Mouse (Mus musculus): Measurements from ENCODE around the gene Bax. TPM values are rescaled to one million over a fixed set of nuclear protein-coding genes. Genes with fewer than 3 reads are reported as not detected.
"Not testable (repeated sequence)": the region's sequence is repeated elsewhere in the genome, so short reads cannot be mapped to it uniquely, and the experiment has no call there.

The Bax gene
- polyA plus RNA-seq, 1 experiment from 2014 or later: 89.9 TPM

DNA sequence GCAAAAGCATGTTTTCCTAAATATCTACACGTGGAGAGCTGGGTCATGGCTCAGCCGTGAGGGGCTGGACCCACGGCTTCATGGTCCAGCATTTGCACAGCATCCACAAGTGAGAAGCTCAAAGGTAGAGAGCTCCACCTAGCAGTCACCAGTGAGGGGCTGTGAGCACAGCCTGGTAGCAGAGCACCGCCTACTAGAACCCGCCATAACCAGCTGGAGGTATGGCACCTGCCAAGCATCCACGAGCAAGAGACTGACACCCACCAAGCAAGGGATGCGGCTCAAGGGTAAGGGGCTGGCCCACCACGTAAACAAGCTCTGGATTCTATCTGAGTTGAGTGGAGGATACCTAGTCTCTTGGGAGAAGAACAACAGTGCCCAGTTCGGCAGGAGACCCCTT, 1.1 kb downstream of the Bax start:
- Histone ChIP-seq H3K9ac (ENCODE audit: low read length) (peak overlapping the region; percentile 92), H3K36me3 (ENCODE audit: control insufficient read depth, insufficient read depth, low read length) (peaks cover 40% of the 10 kb centered on the region), H3K9me3 (ENCODE audit: control insufficient read depth, low read length) (no peaks in the 10 kb centered on the region), H3K27me3 (ENCODE audit: control insufficient read depth, insufficient read depth, low read length) (no peaks in the 10 kb centered on the region), H3K4me2 (ENCODE audit: low read length) (peak overlapping the region; percentile 88), H3K4me1 (ENCODE audit: control insufficient read depth in 2 of 2, insufficient read depth in 2 of 2, low read length in 2 of 2) (peaks cover 11 to 21% of the 10 kb centered on the region in 2 experiments), H3K4me3 (ENCODE audit: control insufficient read depth in 1 of 2, insufficient read depth in 1 of 2, low read depth in 1 of 2, low read length in 2 of 2) (peak overlapping the region; percentile 87 to 89), H3K27ac (replicated peaks in 1 of 2; ENCODE audit: control insufficient read depth in 1 of 2, insufficient read depth in 1 of 2, low read depth in 2 of 2, low read length in 2 of 2) (no peak overlapping the region)
- 84% methylated on average over 9 of the region's 9 CpGs for WGBS
- no peak for ATAC-seq (ENCODE audit: insufficient number of reproducible peaks, insufficient read depth, low FRiP score, low read depth)

DNA sequence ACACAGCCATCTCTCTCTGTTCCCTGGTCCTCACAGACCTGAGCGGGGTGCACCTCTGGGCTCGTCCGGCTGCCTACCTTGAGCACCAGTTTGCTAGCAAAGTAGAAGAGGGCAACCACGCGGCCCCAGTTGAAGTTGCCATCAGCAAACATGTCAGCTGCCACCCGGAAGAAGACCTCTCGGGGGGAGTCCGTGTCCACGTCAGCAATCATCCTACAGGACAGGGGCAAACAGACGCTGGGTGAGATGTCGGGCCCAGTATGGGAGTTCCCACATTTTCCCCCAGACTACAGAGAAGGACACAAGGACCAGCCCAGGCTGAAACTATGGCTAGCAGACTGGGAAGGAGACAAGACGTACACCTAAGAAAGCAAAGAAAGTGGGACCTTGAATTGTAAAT, 1.6 kb downstream of the Bax start:
- H3K27ac ChIP-seq (replicated peaks in 1 of 2; ENCODE audit: control insufficient read depth in 1 of 2, insufficient read depth in 1 of 2, low read depth in 2 of 2, low read length in 2 of 2): no peak overlapping the region

DNA sequence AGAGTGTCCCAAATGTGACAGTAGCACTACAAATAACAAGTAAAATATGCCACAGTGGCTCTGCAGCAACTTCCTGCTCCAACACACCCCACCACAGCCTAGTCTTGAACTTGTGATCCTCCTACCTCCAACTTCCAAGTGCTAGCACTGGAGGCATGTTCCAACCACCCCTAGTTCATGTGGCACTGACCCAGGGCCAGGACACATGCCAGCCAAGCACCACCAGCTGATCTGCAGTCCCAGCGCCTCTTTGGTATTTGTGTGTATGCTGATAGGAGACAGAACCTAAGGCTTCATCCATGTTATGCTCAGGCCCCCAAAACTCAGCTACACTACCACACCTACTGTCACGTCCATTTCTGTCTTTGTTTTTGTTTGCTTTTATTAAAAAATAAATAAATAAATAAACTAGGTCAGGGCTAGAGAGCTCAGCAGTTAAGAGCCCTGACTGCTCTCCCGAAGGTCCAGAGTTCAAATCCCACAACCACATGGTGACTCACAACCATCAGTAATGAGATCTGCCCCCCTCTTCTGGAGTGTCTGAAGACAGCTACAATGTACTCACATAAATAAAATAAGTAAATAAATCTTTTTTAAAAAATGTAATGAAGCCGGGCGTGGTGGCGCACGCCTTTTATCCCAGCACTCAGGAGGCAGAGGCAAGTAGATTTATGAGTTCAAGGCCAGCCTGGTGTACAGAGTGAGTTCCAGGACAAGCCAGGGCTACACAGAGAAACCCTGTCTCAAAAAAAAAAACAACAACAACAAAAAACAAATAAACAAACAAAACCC, 2.5 kb downstream of the Bax start:
- H3K9ac ChIP-seq (ENCODE audit: low read length): no peak overlapping the region
- no peaks in the 10 kb centered on the region for H3K9me3 ChIP-seq (ENCODE audit: control insufficient read depth, low read length)
- H3K4me2 ChIP-seq (ENCODE audit: low read length): no peak overlapping the region; the same call in 1 of the 2 replicates
- H3K4me1 ChIP-seq (ENCODE audit: control insufficient read depth in 2 of 2, insufficient read depth in 2 of 2, low read length in 2 of 2): peaks cover 17 to 27% of the 10 kb centered on the region in 2 experiments
- peaks cover 40% of the 10 kb centered on the region for H3K36me3 ChIP-seq (ENCODE audit: control insufficient read depth, insufficient read depth, low read length)
- no peaks in the 10 kb centered on the region for H3K27me3 ChIP-seq (ENCODE audit: control insufficient read depth, insufficient read depth, low read length)
- H3K27ac ChIP-seq (replicated peaks in 1 of 2; ENCODE audit: control insufficient read depth in 1 of 2, insufficient read depth in 1 of 2, low read depth in 2 of 2, low read length in 2 of 2): no peak overlapping the region
- no peak overlapping the region for H3K4me3 ChIP-seq (ENCODE audit: control insufficient read depth in 1 of 2, insufficient read depth in 1 of 2, low read depth in 1 of 2, low read length in 2 of 2)
- no peak for ATAC-seq (ENCODE audit: insufficient number of reproducible peaks, insufficient read depth, low FRiP score, low read depth)
- WGBS: 94% methylated on average over 7 of the region's 7 CpGs

More for the DNA sequence above, 1.6 kb downstream of the Bax start:
- H3K9ac ChIP-seq (ENCODE audit: low read length): no peak overlapping the region
- no peaks in the 10 kb centered on the region for H3K27me3 ChIP-seq (ENCODE audit: control insufficient read depth, insufficient read depth, low read length)
- H3K36me3 ChIP-seq (ENCODE audit: control insufficient read depth, insufficient read depth, low read length): peaks cover 40% of the 10 kb centered on the region
- H3K4me3 ChIP-seq (ENCODE audit: control insufficient read depth in 1 of 2, insufficient read depth in 1 of 2, low read depth in 1 of 2, low read length in 2 of 2): no peak overlapping the region
- ATAC-seq (ENCODE audit: insufficient number of reproducible peaks, insufficient read depth, low FRiP score, low read depth): no peak
- H3K4me1 ChIP-seq (ENCODE audit: control insufficient read depth in 2 of 2, insufficient read depth in 2 of 2, low read length in 2 of 2): peaks cover 15 to 25% of the 10 kb centered on the region in 2 experiments
- H3K9me3 ChIP-seq (ENCODE audit: control insufficient read depth, low read length): no peaks in the 10 kb centered on the region
- H3K4me2 ChIP-seq (ENCODE audit: low read length): no peak overlapping the region
- 92% methylated on average over 12 of the region's 12 CpGs for WGBS

DNA sequence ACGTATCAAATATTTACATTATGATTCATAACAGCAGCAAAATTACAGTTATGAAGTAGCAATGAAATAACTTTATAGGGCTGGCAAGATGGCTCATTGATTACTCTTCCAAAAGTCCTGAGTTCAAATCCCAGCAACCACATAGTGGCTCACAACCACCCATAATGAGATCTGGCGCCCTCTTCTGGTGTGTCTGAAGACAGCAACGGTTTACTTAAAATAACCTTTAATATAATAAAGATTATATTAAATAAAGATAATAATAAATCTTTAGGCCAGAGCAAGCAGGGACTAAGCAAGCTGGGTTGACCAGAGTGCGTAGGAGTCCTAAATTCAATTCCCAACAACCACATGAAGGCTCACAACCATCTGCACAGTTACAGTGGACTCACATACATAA, 3.8 kb downstream of the Bax start:
- not testable (repeated sequence) for H3K9ac ChIP-seq (ENCODE audit: low read length); H3K4me2 ChIP-seq (ENCODE audit: low read length); ATAC-seq (ENCODE audit: insufficient number of reproducible peaks, insufficient read depth, low FRiP score, low read depth); H3K27ac ChIP-seq (replicated peaks in 1 of 2; ENCODE audit: control insufficient read depth in 1 of 2, insufficient read depth in 1 of 2, low read depth in 2 of 2, low read length in 2 of 2); H3K9me3 ChIP-seq (ENCODE audit: control insufficient read depth, low read length); H3K4me3 ChIP-seq (ENCODE audit: control insufficient read depth in 1 of 2, insufficient read depth in 1 of 2, low read depth in 1 of 2, low read length in 2 of 2); H3K27me3 ChIP-seq (ENCODE audit: control insufficient read depth, insufficient read depth, low read length)
- Histone ChIP-seq H3K36me3 (ENCODE audit: control insufficient read depth, insufficient read depth, low read length) (peaks cover 49% of the 10 kb centered on the region), H3K4me1 (ENCODE audit: control insufficient read depth in 2 of 2, insufficient read depth in 2 of 2, low read length in 2 of 2) (peaks cover 19 to 31% of the 10 kb centered on the region in 2 experiments)
- 79% methylated on average over 4 of the region's 4 CpGs for WGBS

DNA sequence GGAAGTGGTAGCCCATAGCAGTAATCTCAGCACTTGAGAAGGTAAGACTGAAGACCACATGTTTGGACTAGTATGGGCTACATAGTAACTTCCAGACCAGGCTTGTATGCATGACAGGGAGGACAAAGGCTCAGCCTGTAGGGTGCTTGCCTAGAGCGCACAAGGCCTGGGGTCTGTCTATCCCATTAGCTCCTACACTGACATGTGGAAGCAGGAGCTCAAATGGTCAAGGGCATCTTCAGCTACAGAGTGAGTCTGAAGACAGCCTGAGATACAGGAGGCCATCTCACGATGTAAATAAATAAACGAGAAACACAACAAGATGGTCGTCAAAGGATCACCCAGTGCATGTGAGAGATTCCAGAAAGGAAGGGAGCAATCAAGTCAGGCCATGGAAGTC, 4.4 kb downstream of the Bax start:
- no peak overlapping the region for H3K9ac ChIP-seq (ENCODE audit: low read length)
- ATAC-seq (ENCODE audit: insufficient number of reproducible peaks, insufficient read depth, low FRiP score, low read depth): no peak
- H3K36me3 ChIP-seq (ENCODE audit: control insufficient read depth, insufficient read depth, low read length): peaks cover 55% of the 10 kb centered on the region
- WGBS: 87% methylated on average over 4 of the region's 4 CpGs
- no peaks in the 10 kb centered on the region for H3K9me3 ChIP-seq (ENCODE audit: control insufficient read depth, low read length)
- peaks cover 24 to 37% of the 10 kb centered on the region in 2 experiments for H3K4me1 ChIP-seq (ENCODE audit: control insufficient read depth in 2 of 2, insufficient read depth in 2 of 2, low read length in 2 of 2)
- H3K4me2 ChIP-seq (ENCODE audit: low read length): no peak overlapping the region
- H3K27me3 ChIP-seq (ENCODE audit: control insufficient read depth, insufficient read depth, low read length): no peaks in the 10 kb centered on the region
- no peak overlapping the region for H3K4me3 ChIP-seq (ENCODE audit: control insufficient read depth in 1 of 2, insufficient read depth in 1 of 2, low read depth in 1 of 2, low read length in 2 of 2)
- no peak overlapping the region for H3K27ac ChIP-seq (replicated peaks in 1 of 2; ENCODE audit: control insufficient read depth in 1 of 2, insufficient read depth in 1 of 2, low read depth in 2 of 2, low read length in 2 of 2)

DNA sequence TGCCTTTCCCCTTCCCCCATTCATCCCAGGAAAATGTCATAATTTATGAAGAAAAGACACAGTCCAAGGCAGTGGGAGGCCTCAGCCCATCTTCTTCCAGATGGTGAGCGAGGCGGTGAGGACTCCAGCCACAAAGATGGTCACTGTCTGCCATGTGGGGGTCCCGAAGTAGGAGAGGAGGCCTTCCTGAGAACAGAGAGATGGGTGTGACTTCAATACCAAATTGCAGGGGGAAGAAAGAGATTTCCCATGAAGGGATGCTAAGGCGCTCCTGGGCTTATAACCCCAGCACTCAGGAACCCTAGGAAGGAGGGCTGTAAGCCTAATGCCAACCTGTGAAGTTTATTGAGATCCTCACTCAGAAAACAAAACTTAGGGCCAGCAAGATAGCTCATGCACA, 4.9 kb downstream of the Bax start:
- Histone ChIP-seq H3K36me3 (ENCODE audit: control insufficient read depth, insufficient read depth, low read length) (peaks cover 60% of the 10 kb centered on the region), H3K27me3 (ENCODE audit: control insufficient read depth, insufficient read depth, low read length) (no peaks in the 10 kb centered on the region), H3K9me3 (ENCODE audit: control insufficient read depth, low read length) (no peaks in the 10 kb centered on the region), H3K27ac (replicated peaks in 1 of 2; ENCODE audit: control insufficient read depth in 1 of 2, insufficient read depth in 1 of 2, low read depth in 2 of 2, low read length in 2 of 2) (0 out of 4 replicates have a peak overlapping the region, but pooled peaks of 1 of the 2 experiments have one; percentile 1), H3K4me1 (ENCODE audit: control insufficient read depth in 2 of 2, insufficient read depth in 2 of 2, low read length in 2 of 2) (peaks cover 24 to 38% of the 10 kb centered on the region in 2 experiments), H3K9ac (ENCODE audit: low read length) (no peak overlapping the region; the same call in 1 of the 2 replicates), H3K4me2 (ENCODE audit: low read length) (peak overlapping the region; percentile 11; the same call in 1 of the 2 replicates), H3K4me3 (ENCODE audit: control insufficient read depth in 1 of 2, insufficient read depth in 1 of 2, low read depth in 1 of 2, low read length in 2 of 2) (no peak overlapping the region)
- ATAC-seq (ENCODE audit: insufficient number of reproducible peaks, insufficient read depth, low FRiP score, low read depth): no peak
- WGBS: 94% methylated on average over 4 of the region's 4 CpGs

DNA sequence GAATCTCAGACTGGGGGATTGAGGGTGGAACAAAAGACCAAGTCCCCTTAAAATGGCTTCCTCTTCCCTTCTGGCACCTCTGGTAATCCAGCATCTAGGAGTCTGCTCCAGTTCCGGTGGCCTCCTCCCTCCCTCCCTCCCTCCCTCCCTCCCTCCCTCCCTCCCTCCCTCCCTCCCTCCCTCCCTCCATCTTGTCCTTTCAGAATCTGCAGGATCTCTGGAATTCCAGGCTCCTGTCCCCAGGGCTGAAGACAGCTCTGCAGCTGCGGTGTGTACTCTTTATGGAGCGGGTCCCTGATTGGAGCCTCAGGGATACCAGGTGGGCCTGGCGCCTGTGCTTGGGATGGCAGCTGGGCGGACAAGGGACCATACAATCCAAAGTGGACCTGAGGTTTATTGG, 5.4 kb downstream of the Bax start:
- peak overlapping the region; percentile 70 for H3K9ac ChIP-seq (ENCODE audit: low read length)
- no peak for ATAC-seq (ENCODE audit: insufficient number of reproducible peaks, insufficient read depth, low FRiP score, low read depth)

More for the DNA sequence above, 5.4 kb downstream of the Bax start:
- H3K4me3 ChIP-seq (ENCODE audit: control insufficient read depth in 1 of 2, insufficient read depth in 1 of 2, low read depth in 1 of 2, low read length in 2 of 2): no peak overlapping the region
- peak overlapping the region; percentile 80 to 86 for H3K27ac ChIP-seq (replicated peaks in 1 of 2; ENCODE audit: control insufficient read depth in 1 of 2, insufficient read depth in 1 of 2, low read depth in 2 of 2, low read length in 2 of 2)
- 60% methylated on average over 5 of the region's 5 CpGs for WGBS
- H3K36me3 ChIP-seq (ENCODE audit: control insufficient read depth, insufficient read depth, low read length): peaks cover 60% of the 10 kb centered on the region
- H3K9me3 ChIP-seq (ENCODE audit: control insufficient read depth, low read length): no peaks in the 10 kb centered on the region
- peak overlapping the region; percentile 74 for H3K4me2 ChIP-seq (ENCODE audit: low read length)
- no peaks in the 10 kb centered on the region for H3K27me3 ChIP-seq (ENCODE audit: control insufficient read depth, insufficient read depth, low read length)
- H3K4me1 ChIP-seq (ENCODE audit: control insufficient read depth in 2 of 2, insufficient read depth in 2 of 2, low read length in 2 of 2): peaks cover 24 to 42% of the 10 kb centered on the region in 2 experiments
